Mouse (Mus musculus) myocyte (in vitro differentiated cells): ENCODE results near the gene Gm1123.

ENCODE experiments used
- MAX ChIP-seq: IDR thresholded peaks from one replicate; pipeline ENCODE4 v1.6.1; 2011; ENCODE audit warnings: low read depth, mild to moderate bottlenecking, control low read depth
- MYOG ChIP-seq, 3 experiments: IDR thresholded peaks; one replicate each; pipeline ENCODE4 v1.6.1; 2011; ENCODE audit warnings: control low read depth in 2 of 3, low read depth in 2 of 3, mild to moderate bottlenecking in 2 of 3; ENCODE audit not compliant: insufficient read length in 2 of 3, control insufficient read depth in 1 of 3, insufficient read depth in 1 of 3
- POLR2AphosphoS2 ChIP-seq: IDR thresholded peaks from one replicate; pipeline ENCODE4 v1.6.1; 2011; ENCODE audit warnings: low read depth, control low read depth; ENCODE audit not compliant: insufficient read length

DNA sequence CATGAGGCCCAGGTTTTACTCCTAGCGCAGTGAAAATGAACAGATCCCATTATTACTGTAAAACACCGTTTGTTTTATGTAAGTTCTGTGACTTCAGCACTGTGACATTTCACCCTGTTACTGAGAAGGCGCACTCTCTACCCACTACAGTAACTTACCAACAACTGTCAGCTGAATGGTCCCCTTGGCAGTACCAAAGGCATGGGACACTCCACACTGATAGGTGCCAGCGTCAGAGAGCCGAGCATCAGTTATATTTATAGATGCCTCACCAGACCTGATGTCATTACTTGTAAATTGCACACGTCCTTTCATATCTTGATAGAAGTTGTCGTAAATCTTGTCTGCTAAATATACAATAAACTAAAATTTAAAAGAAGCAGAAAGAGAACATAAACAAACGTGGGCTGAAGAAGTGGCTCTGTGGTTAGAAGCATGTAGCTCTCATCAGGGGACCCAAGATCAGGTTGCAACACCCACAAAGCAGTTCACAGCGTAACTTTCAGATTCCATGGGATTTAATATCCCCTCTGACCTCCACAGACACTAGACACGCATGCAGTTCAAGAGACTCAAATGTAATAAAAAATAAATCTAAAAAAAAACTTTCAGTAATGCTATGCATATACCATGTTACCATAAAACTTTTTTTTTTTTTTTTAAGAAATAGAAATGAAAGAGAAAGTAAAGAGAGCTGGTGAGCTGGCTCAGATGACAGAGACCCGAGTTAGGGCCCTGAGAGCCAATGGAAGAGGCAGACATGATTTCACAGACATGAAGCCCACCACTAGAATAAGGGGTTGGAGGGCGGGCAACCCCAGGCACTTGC is 26.2 kb downstream of the Gm1123 start:
- no peak for TF ChIP-seq POLR2AphosphoS2
- TF ChIP-seq MAX, result no peak
- no peak for TF ChIP-seq MYOG (IDR thresholded peaks at IDR 0.05; ENCODE audit: control insufficient read depth in 1 of 3, insufficient read depth in 1 of 3, insufficient read length in 2 of 3, low read depth in 2 of 3)
